Mouse (Mus musculus) left cerebral cortex, adult 6 months (tissue): ENCODE data around the gene Speg. TPM values are rescaled to one million over a fixed set of nuclear protein-coding genes. Genes with fewer than 3 reads are reported as not detected.

Source experiments
- long read RNA-seq, 2 experiments: library from polyadenylated mRNA; unstranded; transcript quantifications; one replicate each; pipeline ENCODE4 v2.0.0; 2019 to 2020
- polyA plus RNA-seq: library from polyadenylated mRNA; unstranded; fragments of <200 nt; fragmentation: Nextera tagmentation; gene quantifications from 2 replicates; pipeline ENCODE4 v1.2.3, GENCODE M21; 2021

Gene Speg
- 46.1 and 63.7 TPM in 2 replicates for polyA plus RNA-seq
- long read RNA-seq, experiment 1, transcript Speg-204 (5 exons, 833 nt): major isoform, 28 of 293 reads
- long read RNA-seq, experiment 1, partial matches to known transcripts: 116 of 293 reads
- long read RNA-seq, experiment 1, other reads (novel, unspliced or antisense): 148 of 293 reads
- long read RNA-seq, experiment 2, transcript Speg-204 (5 exons, 833 nt): major isoform, 5 of 48 reads
- long read RNA-seq, experiment 2, partial matches to known transcripts: 23 of 48 reads
- long read RNA-seq, experiment 2, other reads (novel, unspliced or antisense): 18 of 48 reads

DNA sequence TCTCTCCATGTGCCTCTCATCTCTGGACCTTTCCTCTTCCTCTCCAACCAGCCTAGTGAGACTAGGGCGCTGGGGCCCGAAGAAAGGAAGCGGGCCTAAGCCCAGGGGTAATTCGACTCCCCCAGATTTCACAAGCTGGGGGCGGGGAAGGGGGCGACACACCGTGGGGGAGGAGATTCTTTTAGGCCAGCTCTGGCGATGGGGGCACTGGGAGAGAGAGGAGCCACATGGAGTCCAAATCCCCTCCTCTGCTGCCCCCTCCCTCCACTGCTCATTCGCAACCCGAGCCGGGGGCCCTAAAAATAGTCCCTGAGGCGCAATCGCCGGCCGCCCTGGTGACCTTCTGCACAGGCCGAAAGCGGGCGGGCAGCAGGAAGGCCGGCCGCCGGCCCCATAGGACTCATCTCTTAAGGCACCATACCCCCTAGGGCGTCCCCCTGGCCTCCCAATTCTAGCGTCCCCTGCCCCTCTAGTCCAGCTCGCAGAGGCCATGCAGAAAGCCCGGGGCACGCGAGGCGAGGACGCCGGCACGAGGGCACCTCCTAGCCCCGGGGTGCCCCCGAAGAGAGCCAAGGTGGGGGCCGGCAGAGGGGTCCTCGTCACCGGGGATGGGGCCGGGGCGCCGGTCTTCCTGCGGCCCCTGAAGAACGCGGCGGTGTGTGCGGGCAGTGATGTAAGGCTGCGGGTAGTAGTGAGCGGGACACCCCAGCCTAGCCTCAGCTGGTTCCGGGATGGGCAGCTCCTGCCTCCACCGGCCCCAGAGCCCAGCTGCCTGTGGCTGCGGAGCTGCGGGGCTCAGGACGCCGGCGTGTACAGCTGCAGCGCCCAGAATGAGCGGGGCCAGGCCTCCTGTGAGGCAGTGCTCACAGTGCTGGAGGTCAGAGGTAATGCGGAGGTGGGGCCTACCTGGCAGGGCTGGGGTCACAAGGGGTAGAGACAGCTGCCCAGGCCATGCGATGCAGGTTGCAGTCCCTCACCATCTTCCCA is at the start of gene Speg:
Gene Speg, plus strand, starts transcription at position 348 of the 987 bp plus-strand sequence.

DNA sequence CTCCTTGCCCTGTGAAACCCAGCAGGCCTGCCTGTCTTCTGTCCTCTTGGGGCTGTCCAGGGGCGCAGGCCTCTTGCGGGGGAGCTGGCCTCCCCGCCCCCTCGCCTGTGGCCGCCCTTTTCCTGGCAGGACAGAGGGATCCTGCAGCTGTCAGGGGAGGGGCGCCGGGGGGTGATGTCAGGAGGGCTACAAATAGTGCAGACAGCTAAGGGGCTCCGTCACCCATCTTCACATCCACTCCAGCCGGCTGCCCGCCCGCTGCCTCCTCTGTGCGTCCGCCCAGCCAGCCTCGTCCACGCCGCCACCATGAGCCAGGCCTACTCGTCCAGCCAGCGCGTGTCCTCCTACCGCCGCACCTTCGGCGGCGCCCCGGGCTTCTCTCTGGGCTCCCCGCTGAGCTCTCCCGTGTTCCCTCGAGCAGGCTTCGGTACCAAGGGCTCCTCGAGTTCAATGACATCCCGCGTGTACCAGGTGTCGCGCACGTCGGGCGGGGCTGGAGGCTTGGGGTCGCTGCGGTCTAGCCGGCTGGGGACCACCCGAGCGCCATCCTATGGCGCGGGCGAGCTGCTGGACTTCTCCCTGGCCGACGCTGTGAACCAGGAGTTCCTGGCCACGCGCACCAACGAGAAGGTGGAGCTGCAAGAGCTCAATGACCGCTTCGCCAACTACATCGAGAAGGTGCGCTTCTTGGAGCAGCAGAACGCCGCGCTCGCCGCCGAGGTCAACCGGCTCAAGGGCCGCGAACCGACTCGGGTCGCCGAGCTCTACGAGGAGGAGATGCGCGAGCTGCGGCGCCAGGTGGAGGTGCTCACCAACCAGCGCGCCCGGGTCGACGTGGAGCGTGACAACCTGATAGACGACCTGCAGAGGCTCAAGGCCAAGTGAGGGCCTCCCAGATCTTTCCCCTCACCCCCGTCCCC is 14.7 kb upstream of the Speg start, which contains the start of gene Des:
Gene Des, plus strand, starts transcription at position 218 of the 920 bp plus-strand sequence.

DNA sequence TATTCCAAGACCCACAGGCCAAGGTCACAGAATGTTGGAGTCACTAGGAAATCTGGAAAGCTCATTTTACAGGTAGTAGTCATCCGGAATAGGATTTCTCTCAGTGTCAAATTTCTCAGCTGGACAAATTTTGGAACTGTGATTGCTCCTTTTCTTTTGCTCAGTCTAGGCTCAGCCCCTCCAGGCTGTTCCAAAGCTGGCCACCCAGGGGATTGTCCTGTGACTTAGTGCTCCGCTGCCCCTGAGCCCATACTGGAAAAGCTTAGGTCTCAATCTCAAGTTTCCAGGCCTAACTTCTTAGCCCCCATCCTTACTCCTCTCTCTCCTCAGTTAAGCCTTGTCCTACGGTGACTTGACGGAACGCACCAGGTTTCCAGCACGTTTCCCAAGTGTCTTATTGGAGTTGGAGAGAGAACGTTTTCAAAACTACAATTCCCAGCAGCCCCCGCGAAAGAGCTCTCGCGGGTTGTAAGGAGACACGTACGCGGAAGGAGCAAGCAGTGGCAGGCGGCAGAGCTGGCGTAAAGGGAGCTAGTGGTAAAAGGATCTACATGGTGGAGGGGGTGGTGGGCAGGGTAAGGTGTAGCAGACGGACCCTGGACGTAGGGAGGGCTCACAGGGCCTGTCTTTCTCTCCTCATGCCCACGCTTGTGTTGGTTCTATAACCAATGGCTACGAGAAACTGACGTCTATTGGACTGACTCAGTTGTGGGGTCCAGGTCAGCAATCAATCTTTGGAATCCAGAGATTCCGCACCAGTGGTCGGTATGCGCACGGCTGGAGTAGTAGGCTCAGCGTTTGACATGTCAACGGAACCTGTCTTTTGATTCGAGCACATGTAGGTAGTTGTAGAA is 60.6 kb downstream of the Speg start, which contains the start of gene Gmppa:
Gene Gmppa, plus strand, starts transcription at position 456 of the 854 bp plus-strand sequence.

DNA sequence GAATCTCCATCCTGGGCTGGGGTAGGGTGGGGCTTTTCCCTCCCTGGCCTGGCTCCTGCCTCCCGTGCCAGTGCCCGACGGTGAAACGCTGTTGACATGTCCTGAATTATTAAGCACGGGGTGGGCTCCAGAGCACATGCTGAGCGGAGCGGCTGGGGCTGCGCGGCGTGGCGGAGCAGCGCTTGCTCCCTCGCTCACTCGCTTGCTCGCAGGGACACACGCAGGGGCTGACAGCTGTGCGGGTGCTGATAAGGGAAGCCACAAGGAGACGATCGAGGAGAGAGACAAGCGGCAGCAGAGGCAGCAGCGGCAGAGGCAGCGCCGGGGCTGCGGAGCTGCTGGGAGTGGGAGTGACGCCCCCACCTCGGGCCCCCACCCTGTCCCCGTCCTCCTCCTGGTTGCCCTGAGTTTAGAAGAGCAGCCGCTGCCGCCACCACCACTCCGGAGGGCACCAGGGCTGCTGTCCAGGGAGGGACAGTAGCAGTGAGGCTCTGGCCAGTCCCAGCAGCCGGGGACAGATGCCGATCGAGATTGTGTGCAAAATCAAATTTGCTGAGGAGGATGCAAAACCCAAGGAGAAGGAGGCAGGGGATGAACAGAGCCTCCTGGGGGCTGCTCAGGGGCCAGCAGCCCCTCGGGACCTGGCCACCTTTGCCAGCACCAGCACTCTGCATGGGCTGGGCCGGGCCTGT is 75.4 kb downstream of the Speg start, which contains the start of gene Asic4:
Gene Asic4, plus strand, starts transcription at position 123 of the 692 bp plus-strand sequence.

DNA sequence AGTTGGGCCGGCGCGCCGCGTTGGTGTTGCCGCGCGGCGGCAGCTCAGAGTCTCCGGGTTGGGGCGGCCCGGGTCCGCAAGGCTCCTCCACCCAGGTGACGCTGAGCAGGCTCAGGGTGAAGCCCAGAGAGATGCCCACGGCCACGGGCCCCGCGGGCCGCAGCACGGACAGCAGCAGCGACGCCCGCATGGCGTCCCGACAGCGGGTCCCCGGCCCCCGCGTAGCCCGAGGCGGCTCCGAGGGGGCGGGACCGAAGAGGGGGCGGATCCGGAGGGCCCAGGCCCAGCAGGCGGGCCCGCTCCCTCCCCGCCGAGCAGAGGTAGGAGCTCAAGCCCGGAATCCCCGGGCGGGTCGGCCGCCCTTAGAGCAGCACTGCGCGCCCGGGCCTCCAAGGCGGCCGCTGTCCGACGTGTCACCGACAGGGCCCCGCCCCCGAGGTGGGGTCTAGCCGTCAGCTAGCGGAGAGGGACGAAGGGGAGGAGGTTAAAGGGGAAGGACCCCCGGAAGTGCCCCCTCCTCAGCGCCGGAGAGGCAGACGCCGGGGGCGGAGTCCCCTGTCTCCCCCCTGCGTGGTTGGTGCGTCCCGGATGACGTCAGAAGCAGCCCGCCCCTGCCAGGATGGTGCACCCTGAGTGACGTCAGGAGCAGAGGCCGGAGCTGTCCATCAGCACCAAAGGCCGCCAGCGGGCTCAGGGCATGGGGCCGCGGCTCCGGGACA is 104.0 kb downstream of the Speg start, which contains the start of the genes Chpf and Tmem198:
Gene Chpf, minus strand, starts transcription at position 392 of the 719 bp plus-strand sequence.
Gene Tmem198, plus strand, starts transcription at position 617 of the 719 bp plus-strand sequence.

Other genes with a start within 250 kb of the Speg start
- 2.5 and 3.6 TPM in 2 replicates for gene Slc23a3, start 241.4 kb upstream of the Speg start, polyA plus RNA-seq
- gene Cnppd1, start 232.6 kb upstream of the Speg start, polyA plus RNA-seq: 8.7 and 17.8 TPM in 2 replicates
- gene Retreg2, start 232.5 kb upstream of the Speg start, polyA plus RNA-seq: 51.8 and 214 TPM in 2 replicates
- 36.1 and 43.8 TPM in 2 replicates for gene Zfand2b, start 206.7 kb upstream of the Speg start, polyA plus RNA-seq
- gene Abcb6, start 194.9 kb upstream of the Speg start, polyA plus RNA-seq: 10.6 and 12.0 TPM in 2 replicates
- gene Ankzf1, start 183.1 kb upstream of the Speg start, polyA plus RNA-seq: 12.1 and 13.1 TPM in 2 replicates
- gene Atg9a, start 183.1 kb upstream of the Speg start, polyA plus RNA-seq: 44.9 and 63.6 TPM in 2 replicates
- gene Glb1l, start 164.5 kb upstream of the Speg start, polyA plus RNA-seq: 1.8 and 2.2 TPM in 2 replicates
- 79.4 and 83.1 TPM in 2 replicates for gene Stk16, start 164.5 kb upstream of the Speg start, polyA plus RNA-seq
- 232 and 261 TPM in 2 replicates for gene Tuba4a, start 155.4 kb upstream of the Speg start, polyA plus RNA-seq
- not detected in 2 replicates for gene A630095N17Rik, start 143.2 kb upstream of the Speg start, polyA plus RNA-seq
- gene Dnajb2, start 138.9 kb upstream of the Speg start, polyA plus RNA-seq: 57.8 and 73.1 TPM in 2 replicates
- 113 and 159 TPM in 2 replicates for gene Ptprn, start 110.8 kb upstream of the Speg start, polyA plus RNA-seq
- gene Resp18, start 96.9 kb upstream of the Speg start, polyA plus RNA-seq: 215 and 275 TPM in 2 replicates
- gene Dnpep, start 57.3 kb upstream of the Speg start, polyA plus RNA-seq: 81.6 and 92.2 TPM in 2 replicates
- gene Des, start 15.0 kb upstream of the Speg start, polyA plus RNA-seq: 1.2 and 1.5 TPM in 2 replicates
- gene Gmppa, start 60.6 kb downstream of the Speg start, polyA plus RNA-seq: 27.0 and 29.7 TPM in 2 replicates
- gene Asic4, start 75.1 kb downstream of the Speg start, polyA plus RNA-seq: 2.7 and 3.6 TPM in 2 replicates
- 47.4 and 88.6 TPM in 2 replicates for gene Chpf, start 104.0 kb downstream of the Speg start, polyA plus RNA-seq
- 52.6 and 63.4 TPM in 2 replicates for gene Tmem198, start 104.2 kb downstream of the Speg start, polyA plus RNA-seq
- gene Obsl1, start 131.2 kb downstream of the Speg start, polyA plus RNA-seq: 5.8 and 8.1 TPM in 2 replicates
- 3.2 and 4.8 TPM in 2 replicates for gene Inha, start 131.8 kb downstream of the Speg start, polyA plus RNA-seq
- 12.6 and 13.3 TPM in 2 replicates for gene Stk11ip, start 146.2 kb downstream of the Speg start, polyA plus RNA-seq
- 29.4 and 48.5 TPM in 2 replicates for gene Slc4a3, start 171.0 kb downstream of the Speg start, polyA plus RNA-seq